Mouse (Mus musculus) frontal cortex, postnatal 36 days (tissue): ENCODE results near the gene Tldc1.
A peak's percentile ranks its signal among the peaks of the same experiment; 100 is the strongest.

Experiments used
- DNase-seq, 2 experiments: peaks; one replicate each; pipeline ENCODE4 v3.0.0; 2022; ENCODE audit warnings: low spot score in 2 of 2

Tldc1 gene

GRCm38 (mm10) chr8:119801168-119801567, 23.0 kb upstream of the Tldc1 start:
- DNase-seq: peak in 1 of 2 experiments; percentile 65

- peak in 1 of 2 experiments; percentile 60 for DNase-seq
Observed at GRCm38 (mm10) chr8:119798965-119799264, 20.7 kb upstream of the Tldc1 start.

- DNase-seq: peak in 1 of 2 experiments; percentile 50
Observed at GRCm38 (mm10) chr8:119798170-119798964, 20.2 kb upstream of the Tldc1 start.

GRCm38 (mm10) chr8:119795651-119796050, 17.4 kb upstream of the Tldc1 start:
- DNase-seq: no peak

- DNase-seq: no peak
Observed at GRCm38 (mm10) chr8:119794689-119795088, 16.5 kb upstream of the Tldc1 start.

- no peak for DNase-seq
Observed at GRCm38 (mm10) chr8:119791804-119792704, 13.8 kb upstream of the Tldc1 start.

GRCm38 (mm10) chr8:119789581-119789980, 11.4 kb upstream of the Tldc1 start:
- no peak for DNase-seq

- no peak for DNase-seq
Observed at GRCm38 (mm10) chr8:119788607-119789381, 10.6 kb upstream of the Tldc1 start.

GRCm38 (mm10) chr8:119787341-119787740, 9.1 kb upstream of the Tldc1 start:
- no peak for DNase-seq

- DNase-seq: no peak
Observed at GRCm38 (mm10) chr8:119786871-119787270, 8.7 kb upstream of the Tldc1 start.

- no peak for DNase-seq
Observed at GRCm38 (mm10) chr8:119785764-119786405, 7.7 kb upstream of the Tldc1 start.

- DNase-seq: no peak
Observed at GRCm38 (mm10) chr8:119784676-119785075, 6.5 kb upstream of the Tldc1 start.

GRCm38 (mm10) chr8:119784141-119784574, 5.9 kb upstream of the Tldc1 start:
- no peak for DNase-seq

- no peak for DNase-seq
Observed at GRCm38 (mm10) chr8:119783579-119783978, 5.4 kb upstream of the Tldc1 start.

GRCm38 (mm10) chr8:119782715-119783114, 4.5 kb upstream of the Tldc1 start:
- peak; percentile 68 to 84 for DNase-seq

GRCm38 (mm10) chr8:119781086-119781840, 3.0 kb upstream of the Tldc1 start:
- DNase-seq: no peak

GRCm38 (mm10) chr8:119780402-119781049, 2.3 kb upstream of the Tldc1 start:
- DNase-seq: no peak

GRCm38 (mm10) chr8:119779013-119779737, 959 bp upstream of the Tldc1 start:
- peak; percentile 81 to 89 for DNase-seq

- DNase-seq: peak; percentile 22 to 42
Observed at GRCm38 (mm10) chr8:119777765-119778164, 451 bp downstream of the Tldc1 start.
